Comparison of ENCODE assay signal across 17 mouse cellular contexts in the genomic region with DNA sequence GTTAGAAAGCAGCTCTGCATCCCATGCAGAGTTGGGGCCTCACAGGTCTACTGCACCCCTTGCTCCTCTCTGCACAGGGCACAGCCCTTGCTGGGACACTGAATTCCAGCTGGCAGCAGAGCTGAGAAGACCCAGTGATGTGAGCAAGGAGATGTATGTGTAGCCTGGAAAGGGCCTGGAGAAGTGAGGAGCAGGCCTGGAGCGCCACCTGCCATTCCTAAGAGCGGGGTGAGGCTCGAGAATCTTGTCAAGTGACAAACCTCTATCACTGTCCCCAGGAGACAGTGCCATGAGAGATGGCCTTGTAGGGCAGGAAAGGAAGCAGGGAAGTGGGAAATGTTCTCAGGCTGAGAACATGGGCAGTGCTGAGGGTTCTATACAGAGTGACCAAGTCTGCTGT. TPM values are rescaled to one million over a fixed set of nuclear protein-coding genes. Genes with fewer than 3 reads are reported as not detected.
DNase-seq lines count a peak whose midpoint lies in the region; ATAC-seq and TF ChIP-seq lines count a peak whose summit lies in the region.
"Had no signal": no experiment of that assay in that cellular context is flagged by ENCODE, and none has a peak within 500 bp of the region (broad histone marks: within the 10 kb centered on the region; RNA-seq: fewer than 3 reads in every experiment).

No protein-coding gene starts in this region.

- no peak overlapping the region for H3K4me2 ChIP-seq in lung, postnatal 0 days (replicated peaks; ENCODE audit: low read depth, low read length)
- H3K4me2 ChIP-seq: hindbrain, embryonic 13.5 days; intestine, embryonic 15.5 days; limb, embryonic 12.5 days; neural tube, embryonic 12.5 days had no signal

- no peaks in the 10 kb centered on the region for H3K4me1 ChIP-seq in heart, adult 2 months (ENCODE audit: control insufficient read depth, insufficient read depth, low read length)
- no peaks in the 10 kb centered on the region for H3K4me1 ChIP-seq in lung, postnatal 0 days (ENCODE audit: insufficient read depth, low read depth, low read length)
- H3K4me1 ChIP-seq: hindbrain, embryonic 13.5 days; intestine, embryonic 15.5 days; limb, embryonic 12.5 days; neural tube, embryonic 12.5 days had no signal

- no peaks in the 10 kb centered on the region for H3K27me3 ChIP-seq in heart, adult 2 months (ENCODE audit: control insufficient read depth, insufficient read depth, low read length)
- H3K27me3 ChIP-seq in lung, postnatal 0 days (replicated peaks; ENCODE audit: insufficient read depth, low read length) = no peaks in the 10 kb centered on the region
- H3K27me3 ChIP-seq: hindbrain, embryonic 13.5 days; intestine, embryonic 15.5 days; limb, embryonic 12.5 days; neural tube, embryonic 12.5 days; Patski had no signal

- no peak for DNase-seq in heart, adult 2 months
- DNase-seq in heart, adult 8-10 months (ENCODE audit: low spot score) = no peak
- DNase-seq in kidney, postnatal 10 days = peak; percentile 15
- no peak for DNase-seq in kidney, postnatal 4 days
- DNase-seq in lung, postnatal 0 days (ENCODE audit: low spot score) = no peak
- no peak for DNase-seq in lung, postnatal 36 days
- DNase-seq in spleen, postnatal 4 days (ENCODE audit: low spot score in 2 of 2) = no peak
- DNase-seq: cerebellum, postnatal 14 days; thymus, postnatal 14 days had no signal

- TF ChIP-seq POLR2A in heart, adult 2 months (IDR thresholded peaks at IDR 0.05; ENCODE audit: insufficient read depth, low read depth, low read length) = no peak

- TF ChIP-seq EP300 in heart, adult 2 months (IDR thresholded peaks at IDR 0.05; ENCODE audit: insufficient read depth, low read depth, low read length) = 0 out of 2 replicates have a peak, but pooled peaks have one; percentile 32
- no peak for TF ChIP-seq EP300 in lung, postnatal 0 days (IDR thresholded peaks at IDR 0.05)

- H3K27ac ChIP-seq in heart, adult 2 months = no peak overlapping the region
- no peak overlapping the region for H3K27ac ChIP-seq in lung, postnatal 0 days (ENCODE audit: low read length)
- H3K27ac ChIP-seq: hindbrain, embryonic 13.5 days; intestine, embryonic 15.5 days; limb, embryonic 12.5 days; neural tube, embryonic 12.5 days had no signal

- no peaks in the 10 kb centered on the region for H3K9me3 ChIP-seq in lung, postnatal 0 days (ENCODE audit: low read length)
- H3K9me3 ChIP-seq: hindbrain, embryonic 13.5 days; intestine, embryonic 15.5 days; neural tube, embryonic 12.5 days had no signal

- 67% methylated on average over 3 of the region's 3 CpGs for WGBS in heart, adult 2 months
- 78% methylated on average over 3 of the region's 3 CpGs for WGBS in lung, postnatal 0 days

- peak; percentile 66 for TF ChIP-seq CTCF in heart, adult 2 months (IDR thresholded peaks at IDR 0.05)
- TF ChIP-seq CTCF in lung, postnatal 0 days (IDR thresholded peaks at IDR 0.05) = peak; percentile 41

- H3K79me2 ChIP-seq in heart, adult 2 months (replicated peaks; ENCODE audit: control insufficient read depth, insufficient read depth, low read length) = no peaks in the 10 kb centered on the region

- H3K36me3 ChIP-seq in heart, adult 2 months (ENCODE audit: control insufficient read depth, insufficient read depth, low read length) = no peaks in the 10 kb centered on the region
- no peaks in the 10 kb centered on the region for H3K36me3 ChIP-seq in lung, postnatal 0 days (ENCODE audit: insufficient read depth, low read length)
- H3K36me3 ChIP-seq: hindbrain, embryonic 13.5 days; intestine, embryonic 15.5 days; limb, embryonic 12.5 days; neural tube, embryonic 12.5 days had no signal

- no peak for ATAC-seq in lung, postnatal 0 days
- ATAC-seq in erythroblast, adult 5-6 weeks (replicated peaks; ENCODE audit: low FRiP score, poor library complexity, severe bottlenecking) = 0 out of 2 replicates have a peak, but pooled peaks have one; percentile 41
- ATAC-seq: activated CD4-positive, CD25-positive, alpha-beta regulatory T cell, adult 4 months; forebrain, embryonic 14.5 days; intestine, embryonic 15.5 days; Patski had no signal

- no peak overlapping the region for H3K9ac ChIP-seq in heart, adult 2 months (ENCODE audit: low read depth, low read length)
- H3K9ac ChIP-seq in lung, postnatal 0 days (replicated peaks; ENCODE audit: low read depth) = no peak overlapping the region
- H3K9ac ChIP-seq: hindbrain, embryonic 13.5 days; intestine, embryonic 15.5 days; limb, embryonic 12.5 days; neural tube, embryonic 12.5 days had no signal

- intact Hi-C loops in heart, adult 2 months (cut with DNase I) = loop anchor here (1.0 kb wide), 1 partner anchor 96 kb away; no protein-coding TSS in a partner anchor

- no peak overlapping the region for H3K4me3 ChIP-seq in heart, adult 2 months
- H3K4me3 ChIP-seq in lung, postnatal 0 days (ENCODE audit: low read depth, low read length) = no peak overlapping the region
- H3K4me3 ChIP-seq: hindbrain, embryonic 13.5 days; intestine, embryonic 15.5 days; limb, embryonic 12.5 days; neural tube, embryonic 12.5 days had no signal

RNA-seq across cellular contexts. Expression of a gene that starts 59.6 kb away (rescaled TPM):
- 10 to 100 TPM; 31.7 to 37.9 TPM for total RNA-seq in heart, adult 2 months (2021)
- 12.7 and 17.2 TPM in 2 replicates for polyA plus RNA-seq in heart, adult 2 months (2012; rRNA removed)
- total RNA-seq in heart, adult 8-10 months (2022) = 10 to 100 TPM; 25.3 to 32.2 (median 29.7) TPM
- polyA plus RNA-seq in lung, postnatal 0 days (2015; fragmentation: Nextera tagmentation; extraction: Ambion mirVana) = 39.6 and 40.1 TPM in 2 replicates
- 4.8 and 5.6 TPM in 2 replicates for total RNA-seq in erythroblast, adult 5-6 weeks (2015; ENCODE audit: low replicate concordance)
- 1.0 and 1.7 TPM in 2 replicates for total RNA-seq in erythroblast, adult 5-6 weeks (2017; ENCODE audit: low replicate concordance)
